Mouse (Mus musculus) left cerebral cortex, postnatal 25 days (tissue): ENCODE measurements at regions not wholly inside any gene's neighbourhood (a gene's known extent, or its start where the extent isn't known, plus 50 kb on each side); places are given as distances from the start of the nearest gene placed in this dataset.
A peak's percentile ranks its signal among the peaks of the same experiment; 100 is the strongest.

Experiments
- DNase-seq, 2 experiments: peaks; one replicate each; pipeline ENCODE4 v3.0.0; 2022; ENCODE audit warnings: low spot score in 2 of 2, mixed read lengths in 1 of 2
- intact Hi-C: fragments of 180-260 bp; cut with DNase I; formaldehyde crosslinking; loops from one replicate; pipeline ENCODE4 v1.15.1; 2025

GRCm38 (mm10) chr19:52177088-52177791 lies 86.9 kb upstream of the Ins1 start:
- intact Hi-C loops: no loop called here

GRCm38 (mm10) chr19:52193813-52194212 lies 70.3 kb upstream of the Ins1 start:
- intact Hi-C loops: loop anchor here (5.0 to 10.0 kb wide), 2 partner anchors 731 to 783 kb away; no protein-coding TSS in a partner anchor
- DNase-seq: peak in 1 of 2 experiments; percentile 6

More at GRCm38 (mm10) chr19:52177088-52177791, 86.9 kb upstream of the Ins1 start:
- peak in 1 of 2 experiments; percentile 6 for DNase-seq

- DNase-seq: no peak
- intact Hi-C loops: loop anchor here (10.0 kb wide), 1 partner anchor 725 kb away; no protein-coding TSS in a partner anchor
Measured at GRCm38 (mm10) chr19:52199545-52200284, 64.4 kb upstream of the Ins1 start.

- DNase-seq: no peak
Measured at GRCm38 (mm10) chr19:52207725-52208124, 56.4 kb upstream of the Ins1 start.

More at GRCm38 (mm10) chr19:52207725-52208124, 56.4 kb upstream of the Ins1 start:
- intact Hi-C loops: no loop called here
